Mouse (Mus musculus) heart, embryonic 12.5 days (tissue): ENCODE measurements at regions not wholly inside any gene's neighbourhood (a gene's known extent, or its start where the extent isn't known, plus 50 kb on each side); places are given as distances from the start of the nearest gene placed in this dataset.
A peak's percentile ranks its signal among the peaks of the same experiment; 100 is the strongest.

Experiments
- ATAC-seq: fragments of 200-750 bp; cut with Nextera tagmentation; 2 replicates; pipeline ENCODE4 v1.8.0; 2017; ENCODE audit warnings: moderate TSS enrichment, moderate library complexity; ENCODE audit not compliant: insufficient number of reproducible peaks, low FRiP score
- H3K27ac ChIP-seq: fragments of 300-500 bp; sonication (generic); 2 replicates; pipeline ENCODE4 v1.5.1; 2016; ENCODE audit warnings: mild to moderate bottlenecking, moderate library complexity; ENCODE audit not compliant: poor library complexity, severe bottlenecking
- H3K27me3 ChIP-seq: fragments of 300-500 bp; sonication (generic); replicated peaks from 2 replicates; pipeline ENCODE4 v1.6.1; 2016; ENCODE audit warnings: mild to moderate bottlenecking, moderate library complexity
- H3K36me3 ChIP-seq: fragments of 300-500 bp; sonication (generic); 2 replicates; pipeline ENCODE4 v1.6.1; 2016; ENCODE audit warnings: mild to moderate bottlenecking, moderate library complexity
- H3K4me1 ChIP-seq: fragments of 300-500 bp; sonication (generic); replicated peaks from 2 replicates; pipeline ENCODE4 v1.6.1; 2016; ENCODE audit warnings: mild to moderate bottlenecking
- H3K4me2 ChIP-seq: fragments of 300-500 bp; sonication (generic); 2 replicates; pipeline ENCODE4 v1.6.1; 2016; ENCODE audit warnings: mild to moderate bottlenecking, moderate library complexity
- H3K4me3 ChIP-seq: fragments of 300-500 bp; sonication (generic); 2 replicates; pipeline ENCODE4 v1.5.1; 2016; ENCODE audit warnings: mild to moderate bottlenecking
- H3K9ac ChIP-seq: fragments of 300-500 bp; sonication (generic); 2 replicates; pipeline ENCODE4 v1.6.1; 2016; ENCODE audit warnings: mild to moderate bottlenecking, moderate library complexity
- H3K9me3 ChIP-seq: fragments of 300-500 bp; sonication (generic); replicated peaks from 2 replicates; pipeline ENCODE4 v1.6.1; 2016; ENCODE audit warnings: mild to moderate bottlenecking, moderate library complexity
- WGBS: fragments of 180-500 bp; shearing (Covaris S2); methylation state at CpG from one replicate; pipeline ENCODE4 v1.1.7; 2016; 5-methylcytosine and 5-hydroxymethylcytosine counted together

GRCm38 (mm10) chr6:67186537-67187274 is 51.3 kb upstream of the Serbp1 start:
- Histone ChIP-seq H3K36me3 (no peaks in the 10 kb centered on the region), H3K4me2 (no peak overlapping the region), H3K27ac (no peak overlapping the region), H3K27me3 (no peaks in the 10 kb centered on the region), H3K4me1 (no peaks in the 10 kb centered on the region; the same call in 1 of the 2 replicates), H3K9ac (no peak overlapping the region), H3K4me3 (no peak overlapping the region), H3K9me3 (no peaks in the 10 kb centered on the region)
- 72% methylated on average over 7 of the region's 7 CpGs for WGBS
- ATAC-seq: no peak

DNA sequence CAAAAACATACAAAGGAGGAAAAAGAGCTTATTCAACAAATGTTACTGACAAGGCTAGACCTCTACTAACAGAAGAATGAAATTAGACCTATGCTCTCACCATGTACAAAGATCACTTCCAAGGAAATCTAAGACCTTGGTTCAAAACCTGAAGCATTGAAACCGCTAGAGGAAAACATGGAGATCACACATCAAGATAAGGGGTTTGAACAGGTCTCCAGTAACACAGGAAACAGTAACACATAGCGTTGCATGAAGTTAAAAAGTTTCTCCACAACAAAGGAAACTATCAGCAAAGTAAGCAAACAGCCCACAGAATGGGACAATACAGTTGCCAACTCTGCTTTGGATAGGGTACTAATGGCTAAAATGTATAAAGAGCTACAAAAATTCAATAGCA is 53.3 kb upstream of the Serbp1 start:
- Histone ChIP-seq H3K27ac (no peak overlapping the region), H3K4me1 (no peaks in the 10 kb centered on the region; the same call in 1 of the 2 replicates), H3K4me3 (no peak overlapping the region), H3K9ac (no peak overlapping the region), H3K4me2 (no peak overlapping the region), H3K9me3 (no peaks in the 10 kb centered on the region), H3K27me3 (no peaks in the 10 kb centered on the region), H3K36me3 (no peaks in the 10 kb centered on the region)
- 75% methylated on average over 2 of the region's 2 CpGs for WGBS
- ATAC-seq: no peak

GRCm38 (mm10) chr6:67183481-67184215 is 54.3 kb upstream of the Serbp1 start:
- Histone ChIP-seq H3K4me1 (peaks cover 5% of the 10 kb centered on the region), H3K36me3 (no peaks in the 10 kb centered on the region), H3K27ac (no peak overlapping the region), H3K4me2 (no peak overlapping the region), H3K27me3 (no peaks in the 10 kb centered on the region), H3K9me3 (no peaks in the 10 kb centered on the region), H3K4me3 (no peak overlapping the region), H3K9ac (no peak overlapping the region)
- 75% methylated on average over 15 of the region's 15 CpGs for WGBS
- no peak for ATAC-seq

DNA sequence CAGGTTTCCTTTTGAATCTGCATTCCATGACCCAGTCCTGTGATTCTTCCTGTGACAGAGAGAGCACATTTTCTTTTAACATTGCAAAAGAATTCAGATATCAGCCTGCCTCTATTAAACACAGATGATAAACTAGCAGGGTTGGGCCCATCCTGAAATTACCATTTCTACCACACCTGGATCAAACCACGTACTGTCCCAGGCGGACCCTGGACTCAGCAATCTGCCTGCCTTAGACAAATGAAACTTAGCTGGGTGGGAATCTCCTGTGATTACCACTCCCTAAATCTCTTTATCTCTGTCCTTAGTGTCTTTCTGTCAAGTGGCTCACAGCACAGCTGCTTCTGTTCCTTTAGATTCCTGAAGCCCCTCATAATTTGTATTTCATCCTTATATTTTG is 55.5 kb upstream of the Serbp1 start:
- Histone ChIP-seq H3K9me3 (no peaks in the 10 kb centered on the region), H3K4me2 (no peak overlapping the region), H3K27me3 (no peaks in the 10 kb centered on the region), H3K4me1 (peaks cover 11% of the 10 kb centered on the region), H3K9ac (no peak overlapping the region), H3K4me3 (no peak overlapping the region), H3K27ac (no peak overlapping the region), H3K36me3 (no peaks in the 10 kb centered on the region)
- ATAC-seq: no peak
- 88% methylated on average over 2 of the region's 2 CpGs for WGBS

- no peak overlapping the region for H3K4me2 ChIP-seq
- H3K27me3 ChIP-seq: no peaks in the 10 kb centered on the region
- peaks cover 11% of the 10 kb centered on the region for H3K4me1 ChIP-seq
- no peak for ATAC-seq
- H3K9ac ChIP-seq: no peak overlapping the region
- H3K4me3 ChIP-seq: no peak overlapping the region
- H3K36me3 ChIP-seq: no peaks in the 10 kb centered on the region
- H3K27ac ChIP-seq: no peak overlapping the region
- 76% methylated on average over 4 of the region's 4 CpGs for WGBS
- no peaks in the 10 kb centered on the region for H3K9me3 ChIP-seq
Measured at GRCm38 (mm10) chr6:67181459-67181858, 56.5 kb upstream of the Serbp1 start.

GRCm38 (mm10) chr6:67179416-67179815 is 58.6 kb upstream of the Serbp1 start:
- 70% methylated on average over 7 of the region's 7 CpGs for WGBS
- H3K27ac ChIP-seq: no peak overlapping the region
- peaks cover 2% of the 10 kb centered on the region; the same call in 1 of the 2 replicates for H3K9me3 ChIP-seq
- ATAC-seq: no peak
- no peak overlapping the region for H3K9ac ChIP-seq
- no peaks in the 10 kb centered on the region for H3K27me3 ChIP-seq
- no peaks in the 10 kb centered on the region for H3K36me3 ChIP-seq
- H3K4me1 ChIP-seq: peaks cover 11% of the 10 kb centered on the region
- no peak overlapping the region for H3K4me2 ChIP-seq
- H3K4me3 ChIP-seq: no peak overlapping the region

- H3K4me3 ChIP-seq: no peak overlapping the region
- no peaks in the 10 kb centered on the region for H3K27me3 ChIP-seq
- ATAC-seq: no peak
- H3K9ac ChIP-seq: no peak overlapping the region
- H3K4me1 ChIP-seq: peaks cover 11% of the 10 kb centered on the region
- H3K36me3 ChIP-seq: no peaks in the 10 kb centered on the region
- WGBS: 83% methylated on average over 4 of the region's 4 CpGs
- H3K9me3 ChIP-seq: peaks cover 3% of the 10 kb centered on the region; the same call in 1 of the 2 replicates
- no peak overlapping the region for H3K4me2 ChIP-seq
- H3K27ac ChIP-seq: peak overlapping the region; percentile 21; the same call in 1 of the 2 replicates
Measured at GRCm38 (mm10) chr6:67178531-67178930, 59.4 kb upstream of the Serbp1 start.

DNA sequence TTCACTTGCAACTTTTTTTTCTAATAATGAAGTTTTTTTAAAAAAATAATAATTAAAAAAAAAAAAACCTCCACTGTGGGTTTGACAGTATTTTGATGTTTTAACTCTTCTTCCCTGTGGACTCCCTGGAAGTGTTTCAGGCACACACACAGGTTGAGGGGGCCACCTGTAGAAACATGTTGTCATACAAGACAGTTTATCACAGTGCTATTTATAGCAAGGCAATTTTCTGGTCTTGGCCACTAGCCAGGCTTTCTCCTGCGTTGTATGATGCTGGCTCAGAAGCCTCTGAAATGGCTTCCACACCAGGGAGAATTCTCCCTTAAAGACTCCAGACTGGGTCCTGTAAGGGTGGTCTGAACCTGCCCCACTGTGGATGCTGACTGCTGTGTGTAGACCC is 59.9 kb upstream of the Serbp1 start:
- peak; percentile 42 for ATAC-seq
- no peak overlapping the region for H3K4me2 ChIP-seq
- peak overlapping the region; percentile 21; the same call in 1 of the 2 replicates for H3K27ac ChIP-seq

DNA sequence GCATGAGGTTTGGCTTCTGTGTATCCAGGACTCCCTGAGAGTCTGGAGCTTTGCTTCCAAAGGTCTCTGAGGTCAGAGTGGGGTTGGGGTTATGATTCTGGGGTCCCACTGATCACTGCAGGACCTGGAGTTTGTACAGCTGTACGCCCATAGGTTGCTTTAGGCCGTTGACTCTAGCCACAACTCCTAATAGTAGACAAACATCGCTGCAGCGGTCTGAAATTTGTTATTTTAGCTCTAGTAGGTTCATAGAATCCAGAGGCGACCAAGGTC is 67.4 kb upstream of the Serbp1 start:
- no peak overlapping the region for H3K9ac ChIP-seq
- peaks cover 4% of the 10 kb centered on the region; the same call in 1 of the 2 replicates for H3K4me1 ChIP-seq
- no peaks in the 10 kb centered on the region for H3K27me3 ChIP-seq
- 89% methylated on average over 5 of the region's 5 CpGs for WGBS
- H3K9me3 ChIP-seq: peaks cover 3% of the 10 kb centered on the region; the same call in 1 of the 2 replicates
- H3K4me2 ChIP-seq: peak overlapping the region; percentile 39; the same call in 1 of the 2 replicates
- no peak overlapping the region for H3K27ac ChIP-seq
- ATAC-seq: peak; percentile 15; the same call in 1 of the 2 replicates
- H3K4me3 ChIP-seq: peak overlapping the region; percentile 20
- H3K36me3 ChIP-seq: no peaks in the 10 kb centered on the region

More for the DNA sequence above, 59.9 kb upstream of the Serbp1 start:
- Histone ChIP-seq H3K4me3 (no peak overlapping the region), H3K27me3 (no peaks in the 10 kb centered on the region), H3K9me3 (peaks cover 3% of the 10 kb centered on the region; the same call in 1 of the 2 replicates), H3K9ac (no peak overlapping the region), H3K36me3 (no peaks in the 10 kb centered on the region), H3K4me1 (peaks cover 11% of the 10 kb centered on the region)
- 7% methylated on average over 1 of the region's 1 CpGs for WGBS

GRCm38 (mm10) chr6:67169873-67170673 is 67.9 kb upstream of the Serbp1 start:
- WGBS: 45% methylated on average over 13 of the region's 13 CpGs
- no peak overlapping the region for H3K27ac ChIP-seq
- H3K4me1 ChIP-seq: peaks cover 4% of the 10 kb centered on the region; the same call in 1 of the 2 replicates
- H3K4me3 ChIP-seq: peak overlapping the region; percentile 20
- peak; percentile 71 for ATAC-seq
- H3K36me3 ChIP-seq: no peaks in the 10 kb centered on the region
- H3K4me2 ChIP-seq: peak overlapping the region; percentile 39
- no peak overlapping the region for H3K9ac ChIP-seq
- peaks cover 3% of the 10 kb centered on the region; the same call in 1 of the 2 replicates for H3K9me3 ChIP-seq
- no peaks in the 10 kb centered on the region for H3K27me3 ChIP-seq

- H3K9ac ChIP-seq: peak overlapping the region; percentile 47; the same call in 1 of the 2 replicates
- H3K27me3 ChIP-seq: no peaks in the 10 kb centered on the region
- ATAC-seq: no peak
- no peak overlapping the region for H3K27ac ChIP-seq
- peak overlapping the region; percentile 48 for H3K4me3 ChIP-seq
- H3K36me3 ChIP-seq: no peaks in the 10 kb centered on the region
- peaks cover 4% of the 10 kb centered on the region; the same call in 1 of the 2 replicates for H3K4me1 ChIP-seq
- 31% methylated on average over 2 of the region's 2 CpGs for WGBS
- H3K4me2 ChIP-seq: peak overlapping the region; percentile 74
- H3K9me3 ChIP-seq: no peaks in the 10 kb centered on the region
Measured at GRCm38 (mm10) chr6:67168803-67169202, 69.2 kb upstream of the Serbp1 start.
